Mouse (Mus musculus) liver, embryonic 11.5 days (tissue): ENCODE data around the gene Slc25a28. TPM values are rescaled to one million over a fixed set of nuclear protein-coding genes. Genes with fewer than 3 reads are reported as not detected.

Experiments used
- ATAC-seq: fragments of 200-750 bp; cut with Nextera tagmentation; replicated peaks from 2 replicates; pipeline ENCODE4 v1.8.0; 2017; ENCODE audit warnings: moderate number of reproducible peaks, mild to moderate bottlenecking, moderate TSS enrichment, moderate library complexity; ENCODE audit not compliant: low FRiP score
- DNase-seq: peaks from one replicate; pipeline ENCODE4 v3.0.0-alpha.2; 2017; ENCODE audit warnings: low spot score
- H3K27ac ChIP-seq: fragments of 300-500 bp; sonication (generic); 2 replicates; pipeline ENCODE4 v1.5.1; 2014; ENCODE audit warnings: mild to moderate bottlenecking, low read depth, low read length, control low read depth
- H3K27me3 ChIP-seq: fragments of 300-500 bp; sonication (generic); replicated peaks from 2 replicates; pipeline ENCODE4 v1.6.1; 2014; ENCODE audit warnings: low read length, mixed read lengths; ENCODE audit not compliant: control insufficient read depth, insufficient read depth
- H3K36me3 ChIP-seq: fragments of 300-500 bp; sonication (generic); 2 replicates; pipeline ENCODE4 v1.6.1; 2014; ENCODE audit warnings: mild to moderate bottlenecking, low read length, moderate library complexity, mixed read lengths; ENCODE audit not compliant: control insufficient read depth, insufficient read depth
- H3K4me1 ChIP-seq: fragments of 300-500 bp; sonication (generic); replicated peaks from 2 replicates; pipeline ENCODE4 v1.6.1; 2014; ENCODE audit warnings: low read length, mixed read lengths; ENCODE audit not compliant: control insufficient read depth, insufficient read depth
- H3K4me2 ChIP-seq: fragments of 300-500 bp; sonication (generic); 2 replicates; pipeline ENCODE4 v1.6.1; 2014; ENCODE audit warnings: mild to moderate bottlenecking, control low read depth, moderate library complexity
- H3K4me3 ChIP-seq: fragments of 300-500 bp; sonication (generic); 2 replicates; pipeline ENCODE4 v1.5.1; 2014; ENCODE audit warnings: low read depth, low read length, control low read depth
- H3K9ac ChIP-seq: fragments of 300-500 bp; sonication (generic); 2 replicates; pipeline ENCODE4 v1.6.1; 2014; ENCODE audit warnings: low read depth, low read length, control low read depth
- H3K9me3 ChIP-seq: fragments of 300-500 bp; sonication (generic); 2 replicates; pipeline ENCODE4 v1.6.1; 2016; ENCODE audit warnings: low read length, inconsistent platforms, mixed read lengths; ENCODE audit not compliant: control insufficient read depth
- WGBS: fragments of 180-500 bp; shearing (Covaris S2); extraction: QIAGEN DNeasy Blood & Tissue Kit; methylation state at CpG from one replicate; pipeline ENCODE4 v1.1.7; 2014; 5-methylcytosine and 5-hydroxymethylcytosine counted together
- polyA plus RNA-seq: library from polyadenylated mRNA; unstranded; fragments of >200 nt; fragmentation: Nextera tagmentation; extraction: Ambion mirVana; gene quantifications from 2 replicates; pipeline ENCODE4 v1.2.1, GENCODE M21; 2014

Slc25a28 gene
- polyA plus RNA-seq, 1 experiment from 2014 or later, result 14.0 TPM

DNA sequence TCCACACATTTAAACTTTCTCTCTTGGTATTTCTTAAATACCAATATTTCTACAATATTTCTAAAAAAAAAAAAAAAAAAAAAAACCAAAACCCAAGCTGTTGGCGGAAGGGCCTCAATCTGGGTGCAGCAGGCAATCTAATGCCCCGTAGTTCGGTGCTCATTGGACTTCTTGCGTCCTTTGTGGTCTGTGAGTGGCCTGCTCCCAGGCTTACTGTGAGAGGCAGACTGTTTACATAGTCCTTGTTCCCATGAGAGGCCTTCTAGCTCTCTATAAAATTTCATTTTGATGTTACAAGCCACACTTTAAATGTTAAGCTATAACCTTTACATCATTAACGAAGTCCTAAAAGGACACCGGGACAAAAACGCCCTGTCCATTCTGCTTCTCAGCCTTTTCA lies 33.5 kb upstream of the Slc25a28 start:
- H3K4me2 ChIP-seq, result no peak overlapping the region
- H3K9me3 ChIP-seq, result no peaks in the 10 kb centered on the region
- DNase-seq (no peak), ATAC-seq (no peak)
- H3K4me3 ChIP-seq, result no peak overlapping the region
- H3K9ac ChIP-seq, result no peak overlapping the region
- no peaks in the 10 kb centered on the region for H3K27me3 ChIP-seq
- peaks cover 4% of the 10 kb centered on the region for H3K4me1 ChIP-seq
- peaks cover 14% of the 10 kb centered on the region for H3K36me3 ChIP-seq
- no peak overlapping the region for H3K27ac ChIP-seq
- whole genome bisulfite sequencing, result 93% methylated on average over 7 of the region's 7 CpGs

DNA sequence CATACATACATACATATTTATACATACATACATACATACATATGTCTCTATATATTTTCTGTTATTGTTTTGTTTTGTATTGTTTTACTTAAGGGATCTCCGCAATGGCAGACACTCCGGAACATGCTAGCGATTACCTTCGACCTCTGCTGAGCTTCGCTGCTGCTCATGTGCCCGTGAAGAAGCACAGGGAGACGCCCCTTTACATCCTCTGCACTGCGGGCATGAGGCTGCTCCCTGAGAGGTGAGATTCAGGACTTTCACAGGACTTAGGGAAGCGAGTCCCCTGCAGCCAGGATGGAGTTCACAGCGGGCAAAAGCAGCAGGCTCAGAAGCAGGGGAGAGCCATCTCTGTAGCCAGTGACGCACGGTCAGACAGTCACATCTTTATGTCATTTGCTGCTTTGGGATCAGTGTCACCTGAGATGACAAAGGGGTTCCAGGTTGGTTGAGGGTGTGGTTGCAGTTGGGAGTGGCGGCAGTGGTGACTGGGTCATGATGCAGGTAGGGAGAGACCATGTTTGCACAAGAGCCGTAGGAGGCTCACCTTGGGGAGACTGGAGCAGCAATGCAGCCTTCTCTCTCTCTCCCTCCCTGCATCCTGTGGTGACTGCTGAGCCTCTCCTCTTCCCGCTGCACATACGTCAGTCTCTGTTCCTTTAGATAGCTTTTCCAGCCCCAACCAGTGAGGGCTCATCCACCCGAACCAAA lies 30.3 kb upstream of the Slc25a28 start:
- no peaks in the 10 kb centered on the region for H3K27me3 ChIP-seq
- ATAC-seq, result no peak
- no peak overlapping the region for H3K9ac ChIP-seq
- no peak overlapping the region for H3K27ac ChIP-seq
- no peak overlapping the region for H3K4me2 ChIP-seq
- H3K36me3 ChIP-seq, result peaks cover 11% of the 10 kb centered on the region
- no peaks in the 10 kb centered on the region for H3K4me1 ChIP-seq
- H3K4me3 ChIP-seq, result no peak overlapping the region
- no peak for DNase-seq
- no peaks in the 10 kb centered on the region; the same call in 1 of the 2 replicates for H3K9me3 ChIP-seq
- WGBS, result 88% methylated on average over 17 of the region's 17 CpGs

DNA sequence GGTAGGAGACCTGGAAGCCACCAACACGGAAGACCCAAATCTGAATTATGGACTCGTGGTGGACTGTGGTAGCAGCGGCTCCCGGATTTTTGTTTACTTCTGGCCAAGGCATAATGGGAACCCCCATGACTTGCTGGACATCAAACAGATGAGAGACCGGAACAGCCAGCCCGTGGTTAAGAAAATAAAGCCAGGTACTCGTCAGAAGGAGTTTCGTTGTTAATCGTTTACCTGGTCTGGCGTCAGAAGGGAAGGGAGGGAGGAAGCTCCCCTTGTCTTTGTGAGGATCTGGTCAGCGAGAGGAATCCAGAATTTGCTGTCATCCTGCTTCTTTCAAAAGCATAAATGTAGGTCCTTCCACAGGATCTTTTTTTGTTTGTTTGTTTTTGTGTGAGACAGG lies 29.5 kb upstream of the Slc25a28 start:
- H3K36me3 ChIP-seq, result peaks cover 11% of the 10 kb centered on the region
- no peak overlapping the region for H3K4me3 ChIP-seq
- ATAC-seq, result no peak

DNA sequence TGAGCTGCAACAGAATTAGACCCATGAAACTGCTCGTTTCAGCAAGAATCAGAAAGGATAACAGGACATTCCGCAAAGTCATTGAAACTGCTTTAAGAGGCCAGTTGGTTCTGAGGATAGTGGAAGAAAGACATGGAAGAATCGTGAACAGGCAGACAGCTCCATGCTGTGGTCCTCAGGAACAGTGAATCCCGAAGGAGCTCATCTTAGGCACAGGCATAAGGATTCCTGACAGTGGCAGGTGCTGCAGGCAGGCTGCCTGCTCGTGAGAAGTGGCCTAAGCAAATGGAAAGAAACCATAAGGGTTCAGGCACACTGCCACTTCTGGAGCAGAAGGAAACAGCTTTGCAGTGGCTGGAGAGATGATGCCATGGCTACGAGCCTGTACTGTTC lies 25.1 kb upstream of the Slc25a28 start:
- Histone ChIP-seq H3K9me3 (no peaks in the 10 kb centered on the region; the same call in 1 of the 2 replicates), H3K27me3 (no peaks in the 10 kb centered on the region), H3K27ac (no peak overlapping the region), H3K4me3 (no peak overlapping the region), H3K4me1 (no peaks in the 10 kb centered on the region; the same call in 1 of the 2 replicates), H3K4me2 (no peak overlapping the region), H3K9ac (no peak overlapping the region), H3K36me3 (peaks cover 3% of the 10 kb centered on the region)
- no peak for ATAC-seq
- DNase-seq, result no peak
- WGBS, result 81% methylated on average over 6 of the region's 6 CpGs

More for the DNA sequence above, 29.5 kb upstream of the Slc25a28 start:
- DNase-seq, result no peak
- WGBS, result 79% methylated on average over 11 of the region's 11 CpGs
- H3K4me2 ChIP-seq, result no peak overlapping the region
- H3K9me3 ChIP-seq, result no peaks in the 10 kb centered on the region; the same call in 1 of the 2 replicates
- no peaks in the 10 kb centered on the region for H3K27me3 ChIP-seq
- H3K4me1 ChIP-seq, result no peaks in the 10 kb centered on the region
- no peak overlapping the region for H3K27ac ChIP-seq
- no peak overlapping the region for H3K9ac ChIP-seq

DNA sequence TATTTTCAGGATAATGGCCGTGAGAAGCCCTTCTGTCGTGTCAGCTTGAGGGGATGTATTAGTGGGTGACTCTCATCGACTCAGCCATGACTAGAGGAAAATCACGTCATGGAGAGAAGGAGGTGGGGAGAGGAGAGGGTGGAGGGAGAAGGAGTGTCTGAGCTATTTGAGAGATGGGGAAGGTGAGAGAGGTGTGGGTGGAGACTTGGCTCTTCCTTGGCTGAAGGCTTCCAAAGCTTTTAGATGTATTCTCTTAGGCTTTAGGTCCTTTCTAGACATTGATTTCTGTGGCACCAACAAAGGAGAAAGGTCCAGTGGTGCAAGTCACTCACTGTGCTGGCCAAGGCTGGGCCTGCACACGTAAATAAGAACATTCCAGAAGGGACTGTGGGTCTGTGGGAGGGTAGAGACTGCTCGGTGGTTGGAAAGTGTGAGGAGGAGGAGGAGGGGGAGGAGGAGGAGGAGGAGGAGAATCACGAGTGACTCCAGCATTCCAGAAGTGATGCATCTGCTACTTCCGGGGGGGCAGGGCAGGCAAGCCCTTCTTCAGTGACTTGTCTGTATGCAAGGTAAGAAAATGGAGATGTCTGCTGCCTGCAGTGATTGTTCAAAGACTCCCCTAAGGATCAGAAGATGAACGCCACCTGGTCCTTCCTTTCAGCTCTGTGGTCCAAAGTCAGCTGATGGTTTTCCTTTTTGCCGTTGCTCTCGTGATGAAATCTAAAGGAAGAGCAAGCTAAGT lies 24.5 kb upstream of the Slc25a28 start:
- no peak for DNase-seq
- Histone ChIP-seq H3K9me3 (no peaks in the 10 kb centered on the region; the same call in 1 of the 2 replicates), H3K27ac (no peak overlapping the region), H3K9ac (no peak overlapping the region), H3K4me2 (no peak overlapping the region), H3K4me3 (no peak overlapping the region), H3K27me3 (no peaks in the 10 kb centered on the region), H3K4me1 (no peaks in the 10 kb centered on the region; the same call in 1 of the 2 replicates), H3K36me3 (peaks cover 2% of the 10 kb centered on the region; the same call in 1 of the 2 replicates)
- no peak for ATAC-seq
- 73% methylated on average over 11 of the region's 11 CpGs for whole genome bisulfite sequencing

DNA sequence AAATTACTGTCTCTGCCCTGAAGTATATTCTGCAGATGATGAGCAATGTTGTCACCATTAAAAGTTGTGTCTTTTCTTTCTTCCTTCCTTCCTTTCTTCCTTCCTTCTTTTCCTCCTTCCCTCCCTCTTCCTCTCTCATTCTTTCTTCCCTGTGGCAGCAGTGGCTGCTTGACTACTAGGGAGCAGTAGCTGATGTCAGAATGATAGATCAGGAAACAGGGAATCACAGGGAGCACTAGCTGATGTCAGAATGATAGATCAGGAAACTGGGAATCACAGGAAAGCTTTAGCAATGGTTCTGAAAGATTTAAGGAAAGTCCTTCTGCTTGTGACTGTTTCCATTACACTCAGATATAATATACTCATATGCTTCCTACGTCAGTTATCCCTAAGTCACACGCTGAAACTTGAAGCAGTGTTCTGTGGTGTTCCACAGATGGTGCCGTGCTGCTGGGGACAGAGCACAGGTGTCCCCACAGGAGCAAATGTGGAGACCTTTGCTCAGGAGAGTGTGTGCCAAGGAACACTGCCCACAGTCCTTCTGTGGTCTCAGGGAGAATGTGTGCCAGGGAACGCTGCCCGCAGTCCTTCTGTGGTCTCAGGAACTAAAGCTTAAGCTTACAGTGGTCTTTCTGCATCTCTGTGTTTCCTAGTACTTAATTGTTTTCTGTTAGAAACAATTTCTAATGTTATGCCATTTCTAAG lies 23.1 kb upstream of the Slc25a28 start:
- WGBS, result 87% methylated on average over 5 of the region's 5 CpGs
- no peak overlapping the region for H3K4me2 ChIP-seq
- no peaks in the 10 kb centered on the region; the same call in 1 of the 2 replicates for H3K4me1 ChIP-seq
- peaks cover 2% of the 10 kb centered on the region; the same call in 1 of the 2 replicates for H3K36me3 ChIP-seq
- no peak overlapping the region for H3K9ac ChIP-seq
- DNase-seq (no peak), ATAC-seq (no peak)
- no peak overlapping the region for H3K27ac ChIP-seq
- no peaks in the 10 kb centered on the region; the same call in 1 of the 2 replicates for H3K9me3 ChIP-seq
- H3K4me3 ChIP-seq, result no peak overlapping the region
- H3K27me3 ChIP-seq, result no peaks in the 10 kb centered on the region

DNA sequence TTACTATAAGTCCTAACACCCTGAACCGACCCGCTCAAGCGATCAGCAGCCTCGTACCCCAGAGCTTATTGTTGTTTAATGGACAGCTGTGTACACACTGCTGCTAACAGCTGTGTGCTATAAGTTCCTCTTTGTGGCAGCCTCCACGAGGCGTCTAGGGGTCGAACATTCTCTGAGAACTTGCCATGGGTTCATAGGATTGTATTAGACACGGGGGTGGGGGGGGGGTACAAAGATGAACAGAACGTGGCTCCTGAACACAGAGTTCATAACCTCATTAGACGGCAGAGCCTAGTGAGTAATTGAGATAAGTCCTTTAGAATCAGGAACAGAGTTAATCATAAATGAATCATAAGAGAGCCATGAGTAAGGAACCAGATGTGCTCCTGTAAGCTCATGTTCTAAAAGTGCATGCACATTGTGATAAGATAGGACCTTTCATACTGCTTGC lies 20.9 kb upstream of the Slc25a28 start:
- H3K9ac ChIP-seq, result no peak overlapping the region
- no peaks in the 10 kb centered on the region for H3K27me3 ChIP-seq
- WGBS, result 60% methylated on average over 10 of the region's 10 CpGs
- ATAC-seq, result no peak
- H3K9me3 ChIP-seq, result no peaks in the 10 kb centered on the region
- no peak overlapping the region for H3K27ac ChIP-seq
- H3K4me1 ChIP-seq, result no peaks in the 10 kb centered on the region; the same call in 1 of the 2 replicates
- DNase-seq, result no peak
- no peak overlapping the region for H3K4me2 ChIP-seq
- peaks cover 3% of the 10 kb centered on the region; the same call in 1 of the 2 replicates for H3K36me3 ChIP-seq
- no peak overlapping the region for H3K4me3 ChIP-seq

DNA sequence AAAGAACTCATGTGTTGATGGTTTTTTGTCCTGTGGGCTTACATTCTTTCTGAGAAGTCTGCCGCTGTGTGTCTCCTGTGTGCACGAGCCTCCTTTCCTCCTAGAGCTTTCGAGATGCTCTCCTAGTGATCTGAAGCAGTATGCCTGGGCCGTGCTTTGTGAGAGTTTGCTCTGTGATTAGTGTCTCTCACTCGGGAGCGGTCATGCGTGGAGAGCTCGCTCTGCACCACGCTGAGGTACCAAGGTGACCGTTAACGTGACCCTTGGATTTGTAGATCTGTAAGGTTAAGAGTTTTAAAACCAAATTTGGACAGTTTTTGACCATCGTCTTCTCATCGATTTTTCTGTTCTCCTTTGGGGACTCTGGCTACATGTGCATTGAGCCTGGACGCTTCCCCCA lies 18.1 kb upstream of the Slc25a28 start:
- no peak for ATAC-seq
- no peak overlapping the region for H3K4me3 ChIP-seq
- DNase-seq, result no peak
- no peak overlapping the region for H3K4me2 ChIP-seq
- peaks cover 3% of the 10 kb centered on the region; the same call in 1 of the 2 replicates for H3K36me3 ChIP-seq
- peaks cover 3% of the 10 kb centered on the region; the same call in 1 of the 2 replicates for H3K4me1 ChIP-seq
- no peak overlapping the region for H3K9ac ChIP-seq
- no peak overlapping the region for H3K27ac ChIP-seq
- WGBS, result 92% methylated on average over 14 of the region's 14 CpGs
- no peaks in the 10 kb centered on the region for H3K27me3 ChIP-seq
- H3K9me3 ChIP-seq, result no peaks in the 10 kb centered on the region
